Mouse (Mus musculus): ENCODE results near the gene Dag1.

- no peak for TF ChIP-seq EP300 (optimal IDR thresholded peaks at IDR 0.05)
- no peak for TF ChIP-seq CTCF (IDR thresholded peaks at IDR 0.05; ENCODE audit: low read depth)
Observed at GRCm38 (mm10) chr9:108271941-108272340, 8.2 kb upstream of the Dag1 start.

Measured in stomach, postnatal 0 days (tissue).